Mouse (Mus musculus) thymus, postnatal 36 days (tissue): ENCODE measurements around the gene Pyroxd1.
A peak's percentile ranks its signal among the peaks of the same experiment; 100 is the strongest.
"Not testable (repeated sequence)": the region's sequence is repeated elsewhere in the genome, so short reads cannot be mapped to it uniquely, and the experiment has no call there.

ENCODE experiments used
- DNase-seq, 2 experiments: peaks; one replicate each; pipeline ENCODE4 v3.0.0; 2022; ENCODE audit warnings: mixed read lengths in 2 of 2

The Pyroxd1 gene

GRCm38 (mm10) chr6:142345440-142346038 lies at the start of gene Pyroxd1:
Pyroxd1 (plus strand) TSS chr6:142345654.
- peak; percentile 86 to 89 for DNase-seq

- DNase-seq: no peak
Observed at GRCm38 (mm10) chr6:142298098-142298497, 47.4 kb upstream of the Pyroxd1 start, which contains the start of gene Iapp. Iapp (plus strand) TSS chr6:142298423.

- DNase-seq: no peak
Observed at GRCm38 (mm10) chr6:142305076-142305475, 40.4 kb upstream of the Pyroxd1 start.

DNA sequence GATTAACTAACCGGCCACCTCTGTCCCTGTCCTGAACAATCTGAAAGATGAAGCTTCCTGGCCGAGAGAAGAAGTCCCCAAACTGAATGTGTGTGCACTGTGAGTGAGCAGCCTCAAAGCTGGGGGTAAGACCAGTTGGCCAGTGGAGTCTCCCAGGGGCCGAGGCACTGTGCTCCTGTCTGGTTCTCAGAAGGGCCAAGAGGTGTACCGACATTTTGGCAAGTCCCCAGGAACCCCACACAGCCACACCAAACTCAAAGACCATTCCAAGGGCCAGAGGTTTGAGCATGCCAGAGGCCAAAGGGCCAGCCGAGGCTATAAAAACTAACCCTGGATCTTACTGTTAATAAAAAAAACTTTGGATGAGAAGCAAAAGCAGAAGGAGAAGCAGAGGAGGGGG lies 31.2 kb upstream of the Pyroxd1 start:
- no peak for DNase-seq

DNA sequence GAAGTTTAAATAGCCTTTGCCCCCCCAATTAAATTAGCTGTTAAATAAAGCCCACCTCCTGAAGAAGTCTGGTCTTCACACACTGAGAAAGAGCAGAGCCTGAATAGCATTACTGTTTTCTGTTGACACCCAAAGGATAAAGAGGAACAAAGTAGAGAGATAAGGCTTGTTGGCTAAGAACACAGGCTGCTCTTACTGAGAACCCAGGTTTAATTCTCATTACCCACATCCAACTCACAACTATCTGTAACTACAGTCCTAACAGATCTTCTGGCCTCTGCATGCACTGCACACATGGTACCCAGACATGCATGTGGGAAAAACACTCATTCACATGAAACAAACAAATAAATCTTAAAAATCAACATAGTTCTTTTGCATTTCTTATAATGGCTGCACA lies 28.3 kb upstream of the Pyroxd1 start:
- DNase-seq: no peak

- no peak for DNase-seq
Observed at GRCm38 (mm10) chr6:142322881-142323280, 22.6 kb upstream of the Pyroxd1 start, which contains the start of gene Slco1a5. Slco1a5 (minus strand) TSS chr6:142322981.

- DNase-seq: no peak
Observed at GRCm38 (mm10) chr6:142326598-142326997, 18.9 kb upstream of the Pyroxd1 start.

DNA sequence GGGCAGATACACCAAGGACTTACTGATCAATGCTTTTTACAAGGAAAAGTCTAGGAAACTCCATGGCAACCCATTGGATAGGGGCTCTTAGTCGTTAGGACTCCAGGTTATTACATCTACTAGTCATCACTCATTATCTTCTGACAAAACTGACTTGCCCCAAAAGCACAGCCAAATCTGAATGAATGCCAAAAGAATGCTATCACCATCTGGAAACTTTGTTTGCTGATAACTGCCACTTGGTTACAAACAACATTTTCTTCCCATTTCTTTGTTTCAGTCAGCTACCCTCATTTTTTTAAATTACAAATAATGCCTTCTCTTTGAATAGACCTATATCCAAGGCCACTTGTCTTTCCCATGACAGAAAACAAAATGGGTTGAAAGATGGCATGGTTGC lies 16.3 kb upstream of the Pyroxd1 start:
- no peak for DNase-seq

DNA sequence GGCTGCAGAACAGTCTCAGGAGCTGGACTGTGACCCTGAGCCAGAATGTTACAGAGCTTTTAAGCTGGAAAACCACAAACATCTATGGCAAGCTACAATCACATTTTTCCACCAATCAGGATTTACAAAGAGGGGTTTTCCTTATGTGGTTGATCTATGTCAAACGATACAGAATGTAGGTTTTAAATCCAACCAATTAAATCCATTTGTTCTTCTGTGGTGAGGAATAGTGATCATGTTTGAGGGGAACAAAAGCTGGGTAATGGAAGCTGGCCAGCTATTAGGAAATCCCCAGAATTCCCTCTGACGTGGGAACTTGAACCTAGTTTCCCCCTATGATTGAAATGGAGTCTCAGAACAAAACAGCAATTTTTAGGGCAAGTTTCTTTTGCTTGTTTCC lies 6.5 kb upstream of the Pyroxd1 start:
- no peak for DNase-seq

DNA sequence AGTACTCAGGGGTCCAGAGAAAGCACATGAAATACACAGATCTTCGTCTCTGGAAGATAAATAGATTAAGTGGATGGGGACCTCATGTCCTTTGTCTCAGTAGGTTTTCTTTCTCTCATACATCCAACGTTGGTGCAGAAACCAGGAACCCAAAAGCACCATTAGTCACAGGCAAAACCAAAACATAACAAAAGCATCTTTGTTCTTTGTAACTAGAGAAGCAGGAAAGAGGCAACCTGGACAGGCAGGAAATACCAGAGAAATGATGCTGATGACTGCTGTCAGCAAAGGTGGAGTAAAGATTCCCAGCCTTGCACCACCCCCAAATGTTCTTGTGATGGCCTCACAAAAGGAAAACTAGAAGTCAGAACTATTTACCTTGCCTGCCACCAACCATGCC lies 5.9 kb upstream of the Pyroxd1 start:
- no peak for DNase-seq

GRCm38 (mm10) chr6:142343561-142343960 lies 1.9 kb upstream of the Pyroxd1 start:
- DNase-seq: peak; percentile 17 to 36

DNA sequence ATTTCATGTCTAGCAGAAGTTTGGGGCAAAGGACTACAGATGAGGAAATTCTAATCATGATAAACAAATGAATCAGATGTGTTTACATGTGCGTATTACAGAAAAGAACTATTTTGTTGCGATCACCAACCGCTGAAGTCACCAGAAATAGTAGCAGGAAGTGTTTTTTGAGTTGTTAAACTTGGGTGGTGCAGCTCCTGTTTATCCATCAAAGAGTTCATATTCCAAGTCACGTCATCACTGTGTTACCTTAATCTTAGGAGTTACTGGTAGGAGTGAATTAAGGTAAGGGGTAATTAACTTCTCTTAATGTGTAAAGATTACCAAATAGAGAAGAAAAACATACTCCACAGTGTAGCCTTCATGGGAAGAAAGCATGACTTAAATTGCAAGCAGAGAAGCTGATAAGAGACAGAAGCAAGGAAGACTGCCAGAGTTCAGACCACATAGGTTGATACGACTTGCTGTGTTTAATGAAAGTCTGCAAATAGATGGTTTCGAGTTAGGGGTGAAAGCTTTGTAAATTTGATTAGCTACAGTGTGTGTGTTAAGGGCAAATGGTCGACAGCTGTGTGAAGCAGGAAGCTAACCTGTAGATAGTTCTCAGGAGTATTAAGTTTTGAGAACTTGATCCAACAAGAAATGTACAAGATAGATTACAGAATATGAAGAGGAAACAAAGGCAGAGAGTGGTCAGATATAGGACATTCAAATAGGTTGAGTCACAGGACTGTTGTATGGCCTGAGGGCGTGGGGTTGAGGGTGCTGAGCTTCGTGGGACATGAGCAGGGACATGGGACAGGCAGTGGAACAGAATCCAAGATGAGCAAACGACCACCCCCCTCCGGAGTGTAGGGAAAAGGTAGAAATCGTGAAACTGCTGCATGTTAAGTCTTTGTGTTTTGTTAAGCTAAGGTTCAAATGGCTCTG lies 992 bp downstream of the Pyroxd1 start:
- DNase-seq: no peak

DNA sequence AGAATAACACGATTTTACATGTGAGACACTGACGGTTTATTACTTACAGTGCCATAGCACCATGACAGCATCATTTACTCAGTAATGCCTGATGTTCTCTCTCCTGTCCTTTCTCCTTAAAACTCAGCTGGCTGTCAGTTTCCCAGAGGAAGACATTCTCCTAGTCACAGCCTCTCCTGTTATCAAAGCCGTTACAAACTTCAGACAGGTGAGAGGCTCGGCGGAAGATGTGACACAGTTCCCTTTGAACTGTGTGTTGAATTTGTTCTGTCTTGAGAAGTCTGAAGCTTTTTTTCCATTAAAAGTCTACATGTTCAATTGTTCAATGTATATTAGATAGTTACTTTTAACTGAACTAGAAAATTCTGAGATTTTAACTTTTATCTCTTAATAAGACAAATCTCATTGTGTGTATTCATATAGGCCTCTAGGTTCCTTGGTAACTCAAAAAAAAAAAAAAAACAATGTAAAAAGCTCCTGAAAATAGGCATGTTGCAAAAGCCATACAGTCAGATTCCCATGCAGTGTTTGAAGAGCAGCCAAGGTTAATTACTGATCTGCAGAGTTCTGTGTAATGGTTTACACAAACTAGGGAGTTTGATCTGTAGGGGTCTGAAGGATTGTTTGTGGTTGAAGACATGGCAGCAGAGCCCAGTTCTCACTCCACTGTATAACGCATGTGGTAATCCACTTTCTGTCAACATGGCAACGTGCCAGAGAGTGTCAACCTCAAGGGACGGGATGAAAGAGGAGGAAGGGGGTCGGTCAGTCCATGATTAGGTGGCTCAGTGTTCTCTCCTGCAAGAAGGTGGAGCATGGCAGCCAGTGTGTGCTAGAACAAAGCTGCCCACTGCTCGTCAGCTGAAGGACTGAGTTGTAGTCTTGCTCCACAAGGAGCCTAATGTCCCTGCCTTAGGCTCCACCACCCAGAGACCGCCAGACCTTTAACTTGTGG lies 2.3 kb downstream of the Pyroxd1 start:
- DNase-seq: no peak

DNA sequence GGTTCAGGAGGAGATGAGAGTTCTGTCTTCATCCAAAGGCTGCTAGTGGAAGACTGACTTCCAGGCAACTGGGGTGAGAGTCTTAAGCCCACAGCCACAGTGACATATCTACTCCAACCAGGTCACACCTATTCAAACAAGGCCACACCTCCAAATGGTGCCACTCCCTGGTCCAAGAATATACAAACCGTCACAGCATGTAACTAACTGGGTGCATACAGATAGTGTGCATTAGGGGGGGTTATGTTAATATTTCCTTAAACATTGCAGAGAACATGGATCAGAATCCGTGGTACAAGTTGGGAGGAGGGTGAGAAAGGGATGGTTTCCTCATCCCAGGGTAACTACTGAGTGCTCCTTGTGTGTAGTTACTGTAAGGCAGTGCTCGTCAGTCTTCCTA lies 6.6 kb downstream of the Pyroxd1 start:
- DNase-seq: not testable (repeated sequence)

GRCm38 (mm10) chr6:142357106-142357505 lies 11.7 kb downstream of the Pyroxd1 start:
- DNase-seq: no peak

DNA sequence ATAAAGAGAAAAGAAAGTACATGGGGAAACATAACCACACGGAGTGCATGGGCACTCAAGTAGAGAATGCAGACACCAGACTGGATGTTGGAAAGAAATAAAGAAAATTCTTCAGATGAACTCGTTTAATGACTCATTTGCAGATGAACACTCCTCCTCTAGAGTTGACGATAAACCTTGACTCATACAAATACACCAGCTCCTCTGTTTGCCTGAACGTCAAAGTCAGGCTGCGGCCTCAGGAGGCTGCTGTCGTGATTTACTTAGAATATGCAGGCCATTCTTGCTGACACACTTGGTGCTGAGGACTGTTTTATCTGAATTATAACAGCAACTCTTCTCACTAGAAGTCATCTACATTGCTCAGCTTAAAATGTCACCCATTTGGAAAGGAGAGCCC lies 16.6 kb downstream of the Pyroxd1 start:
- DNase-seq: no peak

- no peak for DNase-seq
Observed at GRCm38 (mm10) chr6:142363019-142363576, 17.6 kb downstream of the Pyroxd1 start.

DNA sequence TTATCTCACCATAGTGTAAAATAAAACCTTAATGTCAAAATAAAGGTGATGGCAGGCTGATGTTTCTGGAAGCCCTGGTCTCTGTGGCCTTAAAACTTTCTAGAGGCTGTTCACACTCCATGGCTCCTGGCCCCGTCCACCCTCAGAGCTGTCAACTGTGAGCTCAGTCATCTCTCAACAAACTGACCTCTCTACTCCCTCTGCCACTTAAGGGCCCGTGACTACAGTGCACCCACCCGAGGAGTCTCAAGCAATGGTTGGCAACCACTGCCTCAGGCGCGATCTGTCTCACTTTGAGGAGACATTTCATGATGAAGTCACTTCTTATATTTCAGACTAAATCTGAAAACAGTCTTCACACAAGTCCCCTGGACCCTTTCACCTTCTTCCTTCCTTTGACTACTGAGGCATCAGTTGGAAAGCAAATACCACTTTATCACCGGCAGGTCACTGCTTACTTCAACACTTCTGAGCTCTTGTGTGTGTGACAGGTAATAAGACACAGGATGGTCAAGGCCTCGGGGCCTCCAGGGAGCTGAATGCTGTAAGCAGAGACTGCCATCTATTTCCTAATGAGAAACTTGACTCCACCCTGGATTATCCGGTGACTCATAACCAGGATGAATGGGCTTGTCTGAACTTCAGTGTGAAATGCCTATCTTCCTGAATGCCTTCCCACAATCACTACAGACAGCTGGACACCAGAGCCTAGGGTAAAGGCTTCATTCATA lies 20.5 kb downstream of the Pyroxd1 start:
- DNase-seq: no peak

DNA sequence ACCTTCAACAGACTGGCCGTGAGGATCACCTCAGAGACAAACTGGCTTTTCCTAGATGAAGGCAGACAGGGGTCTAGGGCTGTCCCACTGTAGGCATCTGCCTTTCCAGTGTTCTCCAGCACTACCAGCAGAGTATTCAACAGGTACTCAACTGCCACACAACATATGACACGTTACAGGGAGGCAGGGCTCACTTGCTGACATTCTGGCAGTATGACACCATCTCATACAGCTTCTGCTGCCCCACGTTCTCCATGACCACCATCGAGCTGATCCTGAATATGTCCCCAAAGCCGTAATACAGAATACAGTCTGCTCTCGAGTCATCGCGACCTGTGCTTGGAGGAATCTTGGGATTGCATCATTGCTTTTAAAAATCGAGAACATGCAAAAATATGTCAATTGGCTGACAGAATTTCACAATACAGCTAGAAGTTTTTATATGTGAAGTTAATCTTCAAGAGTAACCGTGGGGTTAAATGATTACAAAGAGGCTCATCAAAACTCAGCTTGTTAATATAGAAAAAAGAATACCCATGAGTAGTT lies 21.1 kb downstream of the Pyroxd1 start:
- no peak for DNase-seq

DNA sequence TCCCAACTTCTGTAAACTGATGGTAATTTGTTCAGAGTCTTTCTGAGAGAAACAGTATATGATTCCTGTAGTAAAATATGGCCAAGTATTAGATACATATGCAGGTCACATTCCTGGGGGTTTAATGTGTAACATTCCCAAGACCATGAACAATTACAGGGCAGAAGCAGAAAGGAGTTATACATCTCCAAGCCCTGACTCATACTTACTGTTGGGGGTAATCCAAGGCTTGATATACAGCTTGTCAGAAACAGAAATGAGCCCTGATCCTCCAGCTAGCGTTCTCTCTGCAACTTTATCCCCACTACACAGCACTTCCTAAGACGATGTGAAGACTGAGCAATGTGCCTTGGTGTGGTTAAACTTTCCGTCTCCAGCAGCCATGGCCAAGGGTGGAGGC lies 22.1 kb downstream of the Pyroxd1 start:
- DNase-seq: no peak

- no peak for DNase-seq
Observed at GRCm38 (mm10) chr6:142369568-142369967, 24.1 kb downstream of the Pyroxd1 start.

GRCm38 (mm10) chr6:142377081-142377480 lies 31.6 kb downstream of the Pyroxd1 start:
- DNase-seq: no peak
